Mouse (Mus musculus) lung, postnatal 25 days (tissue): ENCODE data around the gene Acad8.

Experiments
- DNase-seq: peaks from one replicate; pipeline ENCODE4 v3.0.0; 2022; ENCODE audit warnings: low spot score

The Acad8 gene

GRCm38 (mm10) chr9:26999461-27000395, at the start of gene Acad8, which contains the start of gene Thyn1:
TSS of gene Acad8 (minus strand) at chr9:26999566.
TSS of gene Thyn1 (plus strand) at chr9:26999710.
- peak; percentile 97 for DNase-seq

- DNase-seq = no peak
Measured at GRCm38 (mm10) chr9:27043892-27044291, 44.5 kb upstream of the Acad8 start.

GRCm38 (mm10) chr9:27030763-27031100, 31.4 kb upstream of the Acad8 start:
- DNase-seq = no peak

- DNase-seq = peak; percentile 96
Measured at GRCm38 (mm10) chr9:27029828-27030762, 30.7 kb upstream of the Acad8 start, which contains the start of the genes Vps26b and Ncapd3. TSS of gene Vps26b (minus strand) at chr9:27030065. TSS of gene Ncapd3 (plus strand) at chr9:27030175.

- DNase-seq = peak; percentile 26
Measured at GRCm38 (mm10) chr9:27029022-27029827, 29.9 kb upstream of the Acad8 start.

GRCm38 (mm10) chr9:27026708-27027107, 27.3 kb upstream of the Acad8 start:
- peak; percentile 24 for DNase-seq

- peak; percentile 16 for DNase-seq
Measured at GRCm38 (mm10) chr9:27023681-27024080, 24.3 kb upstream of the Acad8 start.

- DNase-seq = no peak
Measured at GRCm38 (mm10) chr9:27018961-27019360, 19.6 kb upstream of the Acad8 start.

- no peak for DNase-seq
Measured at GRCm38 (mm10) chr9:27011572-27011971, 12.2 kb upstream of the Acad8 start.

GRCm38 (mm10) chr9:27009231-27009630, 9.9 kb upstream of the Acad8 start:
- DNase-seq = no peak

GRCm38 (mm10) chr9:27006866-27007265, 7.5 kb upstream of the Acad8 start:
- DNase-seq = no peak

GRCm38 (mm10) chr9:27005933-27006332, 6.6 kb upstream of the Acad8 start:
- DNase-seq = no peak

GRCm38 (mm10) chr9:27005231-27005630, 5.9 kb upstream of the Acad8 start:
- no peak for DNase-seq

GRCm38 (mm10) chr9:26998669-26999460, 501 bp downstream of the Acad8 start:
- DNase-seq = no peak

- no peak for DNase-seq
Measured at GRCm38 (mm10) chr9:26997501-26997900, 1.9 kb downstream of the Acad8 start.

- peak; percentile 8 for DNase-seq
Measured at GRCm38 (mm10) chr9:26997062-26997461, 2.3 kb downstream of the Acad8 start.

- no peak for DNase-seq
Measured at GRCm38 (mm10) chr9:26993900-26994299, 5.5 kb downstream of the Acad8 start.

- DNase-seq = peak; percentile 5
Measured at GRCm38 (mm10) chr9:26993118-26993517, 6.2 kb downstream of the Acad8 start.

GRCm38 (mm10) chr9:26990181-26990580, 9.2 kb downstream of the Acad8 start:
- DNase-seq = no peak

GRCm38 (mm10) chr9:26985668-26986277, 13.6 kb downstream of the Acad8 start:
- DNase-seq = no peak
